Mouse (Mus musculus): ENCODE measurements around the gene Pla2g4b. TPM values are rescaled to one million over a fixed set of nuclear protein-coding genes. Genes with fewer than 3 reads are reported as not detected.

Pla2g4b gene
- polyA plus RNA-seq, 1 experiment from 2014 or later, result 1.8 TPM

DNA sequence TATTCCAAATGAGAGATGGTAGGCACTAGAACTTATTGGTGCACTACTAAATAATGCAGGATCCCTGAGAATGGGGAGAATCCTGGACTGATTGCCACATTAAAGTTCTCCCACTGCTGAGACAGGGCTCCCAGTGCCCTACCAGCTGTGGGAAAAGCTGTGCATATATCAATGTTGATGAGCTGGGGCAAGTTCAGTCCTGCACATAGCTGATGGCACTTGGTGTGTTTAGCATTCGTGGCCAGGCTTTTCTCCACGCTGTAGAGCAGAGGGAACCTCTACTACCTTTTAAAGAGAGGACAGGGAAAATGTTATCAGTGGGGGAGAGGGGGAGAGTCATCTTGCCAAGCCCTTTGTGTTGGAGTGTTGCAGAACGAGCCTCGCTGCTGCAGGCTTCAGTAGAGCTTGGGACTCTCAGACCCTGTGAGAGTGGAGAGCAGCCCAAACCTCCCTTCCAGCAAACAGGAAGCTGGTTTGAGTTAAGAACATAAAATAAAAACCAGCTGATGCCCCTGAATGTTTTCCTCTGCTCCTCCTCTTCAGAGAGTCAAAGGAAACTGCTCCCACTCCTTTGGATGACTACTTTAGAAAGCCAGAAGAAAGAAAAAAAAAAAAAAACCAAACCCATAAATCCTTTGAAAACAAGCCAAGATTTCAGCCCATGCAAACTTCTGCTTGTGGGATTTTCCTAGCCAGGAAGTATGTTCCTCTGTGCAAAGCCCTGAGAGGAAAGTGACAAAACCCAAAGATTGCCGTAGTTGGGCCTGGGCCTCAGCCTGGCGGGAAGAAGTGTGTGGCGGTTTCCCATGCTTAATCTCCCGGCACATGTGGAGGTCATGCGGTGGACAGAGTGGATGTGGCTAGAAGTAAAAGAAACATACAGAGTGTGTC lies 37.6 kb upstream of the Pla2g4b start:
- Histone ChIP-seq H3K9ac (ENCODE audit: low read length) (no peak overlapping the region), H3K36me3 (ENCODE audit: control insufficient read depth, insufficient read depth) (no peaks in the 10 kb centered on the region; the same call in 1 of the 2 replicates), H3K9me3 (replicated peaks; ENCODE audit: control insufficient read depth, low read length) (no peaks in the 10 kb centered on the region), H3K4me3 (ENCODE audit: low read length) (no peak overlapping the region), H3K4me2 (ENCODE audit: low read depth, low read length) (no peak overlapping the region), H3K27me3 (ENCODE audit: control insufficient read depth, insufficient read depth, low read length) (no peaks in the 10 kb centered on the region), H3K27ac (ENCODE audit: low read length) (peak overlapping the region; percentile 69), H3K4me1 (ENCODE audit: control insufficient read depth, insufficient read depth, low read length) (peaks cover 10% of the 10 kb centered on the region)
- ATAC-seq (replicated peaks; ENCODE audit: extremely low read depth, insufficient read depth, low FRiP score), result peak; percentile 67
- 27% methylated on average over 9 of the region's 9 CpGs for WGBS

DNA sequence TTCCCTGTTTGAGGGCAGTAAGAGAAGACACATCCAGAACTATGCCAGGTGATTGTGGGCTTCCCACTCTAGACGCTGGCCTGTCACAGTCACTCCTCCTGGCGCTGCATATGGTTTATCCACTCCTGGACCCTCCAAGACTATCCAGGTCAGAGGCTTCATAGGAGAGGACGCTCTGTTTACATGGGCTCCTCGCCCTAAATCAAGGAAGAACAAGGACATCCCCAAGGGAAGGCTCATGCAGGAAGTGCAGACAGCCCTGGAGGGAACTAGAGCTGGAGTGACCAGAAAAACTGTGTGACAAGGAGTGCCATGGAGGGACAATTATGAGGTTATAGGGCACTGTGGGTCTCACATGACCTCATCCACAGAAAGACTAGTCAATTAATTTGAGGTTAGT lies 35.9 kb upstream of the Pla2g4b start:
- Histone ChIP-seq H3K4me1 (ENCODE audit: control insufficient read depth, insufficient read depth, low read length) (peaks cover 18% of the 10 kb centered on the region), H3K36me3 (ENCODE audit: control insufficient read depth, insufficient read depth) (no peaks in the 10 kb centered on the region; the same call in 1 of the 2 replicates), H3K4me3 (ENCODE audit: low read length) (no peak overlapping the region), H3K27ac (ENCODE audit: low read length) (no peak overlapping the region), H3K9ac (ENCODE audit: low read length) (no peak overlapping the region), H3K27me3 (ENCODE audit: control insufficient read depth, insufficient read depth, low read length) (no peaks in the 10 kb centered on the region), H3K9me3 (replicated peaks; ENCODE audit: control insufficient read depth, low read length) (no peaks in the 10 kb centered on the region), H3K4me2 (ENCODE audit: low read depth, low read length) (no peak overlapping the region)
- 74% methylated on average over 4 of the region's 4 CpGs for WGBS
- no peak for ATAC-seq (replicated peaks; ENCODE audit: extremely low read depth, insufficient read depth, low FRiP score)

GRCm38 (mm10) chr2:119999731-120000130 lies 33.5 kb upstream of the Pla2g4b start:
- no peak for ATAC-seq (replicated peaks; ENCODE audit: extremely low read depth, insufficient read depth, low FRiP score)
- H3K27me3 ChIP-seq (ENCODE audit: control insufficient read depth, insufficient read depth, low read length), result no peaks in the 10 kb centered on the region
- no peak overlapping the region for H3K4me2 ChIP-seq (ENCODE audit: low read depth, low read length)
- H3K27ac ChIP-seq (ENCODE audit: low read length), result no peak overlapping the region
- H3K9me3 ChIP-seq (replicated peaks; ENCODE audit: control insufficient read depth, low read length), result no peaks in the 10 kb centered on the region
- H3K36me3 ChIP-seq (ENCODE audit: control insufficient read depth, insufficient read depth), result no peaks in the 10 kb centered on the region; the same call in 1 of the 2 replicates
- H3K4me1 ChIP-seq (ENCODE audit: control insufficient read depth, insufficient read depth, low read length), result peaks cover 18% of the 10 kb centered on the region
- WGBS, result 89% methylated on average over 2 of the region's 2 CpGs
- no peak overlapping the region for H3K9ac ChIP-seq (ENCODE audit: low read length)
- no peak overlapping the region for H3K4me3 ChIP-seq (ENCODE audit: low read length)

GRCm38 (mm10) chr2:120000882-120001584 lies 32.2 kb upstream of the Pla2g4b start:
- no peaks in the 10 kb centered on the region; the same call in 1 of the 2 replicates for H3K36me3 ChIP-seq (ENCODE audit: control insufficient read depth, insufficient read depth)
- H3K9ac ChIP-seq (ENCODE audit: low read length), result no peak overlapping the region
- peaks cover 12% of the 10 kb centered on the region for H3K4me1 ChIP-seq (ENCODE audit: control insufficient read depth, insufficient read depth, low read length)
- H3K27ac ChIP-seq (ENCODE audit: low read length), result peak overlapping the region; percentile 30
- H3K4me3 ChIP-seq (ENCODE audit: low read length), result no peak overlapping the region
- H3K4me2 ChIP-seq (ENCODE audit: low read depth, low read length), result no peak overlapping the region
- peak; percentile 35; the same call in 1 of the 2 replicates for ATAC-seq (replicated peaks; ENCODE audit: extremely low read depth, insufficient read depth, low FRiP score)
- H3K9me3 ChIP-seq (replicated peaks; ENCODE audit: control insufficient read depth, low read length), result no peaks in the 10 kb centered on the region
- WGBS, result 58% methylated on average over 3 of the region's 3 CpGs
- H3K27me3 ChIP-seq (ENCODE audit: control insufficient read depth, insufficient read depth, low read length), result no peaks in the 10 kb centered on the region

DNA sequence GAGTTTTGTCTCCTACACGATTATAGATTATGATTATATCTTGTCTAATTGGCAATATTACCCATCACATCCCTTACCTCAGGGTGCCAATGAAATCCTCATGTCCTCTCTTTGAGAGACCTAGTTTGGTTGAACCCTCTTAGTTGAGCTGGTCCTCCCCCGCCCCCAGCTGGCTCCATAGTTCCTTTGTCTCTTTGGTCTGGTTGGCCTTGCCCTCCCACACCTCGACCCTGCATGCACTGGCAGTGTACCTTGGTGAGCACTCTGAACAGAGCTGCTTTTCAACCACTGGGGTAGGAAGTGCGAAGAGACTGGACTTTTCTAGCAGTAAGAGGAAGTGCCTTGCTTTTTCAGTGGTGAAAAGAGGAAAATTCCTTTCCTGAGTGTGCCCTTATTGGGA lies 31.3 kb upstream of the Pla2g4b start:
- Histone ChIP-seq H3K27me3 (ENCODE audit: control insufficient read depth, insufficient read depth, low read length) (no peaks in the 10 kb centered on the region), H3K4me2 (ENCODE audit: low read depth, low read length) (no peak overlapping the region), H3K9ac (ENCODE audit: low read length) (no peak overlapping the region), H3K4me3 (ENCODE audit: low read length) (no peak overlapping the region), H3K36me3 (ENCODE audit: control insufficient read depth, insufficient read depth) (no peaks in the 10 kb centered on the region; the same call in 1 of the 2 replicates), H3K4me1 (ENCODE audit: control insufficient read depth, insufficient read depth, low read length) (peaks cover 10% of the 10 kb centered on the region), H3K27ac (ENCODE audit: low read length) (no peak overlapping the region), H3K9me3 (replicated peaks; ENCODE audit: control insufficient read depth, low read length) (no peaks in the 10 kb centered on the region)
- ATAC-seq (replicated peaks; ENCODE audit: extremely low read depth, insufficient read depth, low FRiP score), result no peak
- WGBS, result 70% methylated on average over 4 of the region's 4 CpGs

DNA sequence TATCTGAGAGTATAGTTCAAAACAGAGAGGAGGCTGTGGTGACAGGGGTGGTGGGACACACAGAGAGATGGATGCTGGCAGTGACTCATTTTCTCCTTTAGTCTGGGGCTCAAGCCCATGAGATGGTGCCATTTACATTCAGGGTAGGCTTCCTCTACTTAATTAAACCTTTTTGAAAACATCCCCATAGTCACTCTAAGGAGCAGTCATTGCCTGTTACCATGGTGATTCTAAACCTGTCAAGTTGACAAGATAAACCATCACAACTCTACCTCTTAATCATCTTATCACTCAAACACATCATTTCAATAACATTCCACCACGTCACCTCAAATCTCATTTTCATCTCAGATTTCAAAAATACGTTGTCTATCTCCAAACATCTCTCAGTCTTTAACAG lies 29.2 kb upstream of the Pla2g4b start:
- H3K4me3 ChIP-seq (ENCODE audit: low read length), result no peak overlapping the region
- H3K9ac ChIP-seq (ENCODE audit: low read length), result no peak overlapping the region
- H3K9me3 ChIP-seq (replicated peaks; ENCODE audit: control insufficient read depth, low read length), result no peaks in the 10 kb centered on the region
- H3K4me2 ChIP-seq (ENCODE audit: low read depth, low read length), result no peak overlapping the region
- H3K4me1 ChIP-seq (ENCODE audit: control insufficient read depth, insufficient read depth, low read length), result peaks cover 10% of the 10 kb centered on the region
- WGBS, result 87% methylated on average over 2 of the region's 2 CpGs
- no peak overlapping the region for H3K27ac ChIP-seq (ENCODE audit: low read length)
- ATAC-seq (replicated peaks; ENCODE audit: extremely low read depth, insufficient read depth, low FRiP score), result no peak
- no peaks in the 10 kb centered on the region for H3K27me3 ChIP-seq (ENCODE audit: control insufficient read depth, insufficient read depth, low read length)
- H3K36me3 ChIP-seq (ENCODE audit: control insufficient read depth, insufficient read depth), result no peaks in the 10 kb centered on the region; the same call in 1 of the 2 replicates

- Histone ChIP-seq H3K9me3 (replicated peaks; ENCODE audit: control insufficient read depth, low read length) (no peaks in the 10 kb centered on the region), H3K36me3 (ENCODE audit: control insufficient read depth, insufficient read depth) (no peaks in the 10 kb centered on the region), H3K9ac (ENCODE audit: low read length) (no peak overlapping the region), H3K4me3 (ENCODE audit: low read length) (no peak overlapping the region), H3K27ac (ENCODE audit: low read length) (no peak overlapping the region), H3K4me2 (ENCODE audit: low read depth, low read length) (no peak overlapping the region), H3K27me3 (ENCODE audit: control insufficient read depth, insufficient read depth, low read length) (no peaks in the 10 kb centered on the region), H3K4me1 (ENCODE audit: control insufficient read depth, insufficient read depth, low read length) (no peaks in the 10 kb centered on the region)
- no peak for ATAC-seq (replicated peaks; ENCODE audit: extremely low read depth, insufficient read depth, low FRiP score)
- 96% methylated on average over 7 of the region's 7 CpGs for WGBS
Observed at GRCm38 (mm10) chr2:120006696-120007095, 26.5 kb upstream of the Pla2g4b start.

GRCm38 (mm10) chr2:120007680-120008210 lies 25.5 kb upstream of the Pla2g4b start:
- H3K27ac ChIP-seq (ENCODE audit: low read length), result no peak overlapping the region
- no peaks in the 10 kb centered on the region; the same call in 1 of the 2 replicates for H3K4me1 ChIP-seq (ENCODE audit: control insufficient read depth, insufficient read depth, low read length)
- no peak overlapping the region for H3K4me3 ChIP-seq (ENCODE audit: low read length)
- no peaks in the 10 kb centered on the region for H3K27me3 ChIP-seq (ENCODE audit: control insufficient read depth, insufficient read depth, low read length)
- no peak overlapping the region for H3K4me2 ChIP-seq (ENCODE audit: low read depth, low read length)
- H3K9me3 ChIP-seq (replicated peaks; ENCODE audit: control insufficient read depth, low read length), result no peaks in the 10 kb centered on the region
- 84% methylated on average over 4 of the region's 4 CpGs for WGBS
- no peak for ATAC-seq (replicated peaks; ENCODE audit: extremely low read depth, insufficient read depth, low FRiP score)
- no peaks in the 10 kb centered on the region for H3K36me3 ChIP-seq (ENCODE audit: control insufficient read depth, insufficient read depth)
- H3K9ac ChIP-seq (ENCODE audit: low read length), result no peak overlapping the region

All from heart, embryonic 16.5 days (tissue).